Mouse (Mus musculus): Measurements from ENCODE around the gene Fam219b. TPM values are rescaled to one million over a fixed set of nuclear protein-coding genes. Genes with fewer than 3 reads are reported as not detected.

Gene Fam219b
- polyA plus RNA-seq (2014; fragmentation: Nextera tagmentation; extraction: Ambion mirVana): 11.1 and 13.3 TPM in 2 replicates

- H3K36me3 ChIP-seq (ENCODE audit: control insufficient read depth, insufficient read depth, low read length): peaks cover 66% of the 10 kb centered on the region
- H3K27ac ChIP-seq (replicated peaks in 1 of 2; ENCODE audit: control insufficient read depth in 1 of 2, insufficient read depth in 1 of 2, low read depth in 2 of 2, low read length in 2 of 2): peak within 1 kb of the TSS; percentile 71 to 84
- peak within 1 kb of the TSS; percentile 83 for H3K4me2 ChIP-seq (ENCODE audit: low read length)
- 3% methylated on average over 45 of the region's 45 CpGs for WGBS
- H3K4me3 ChIP-seq (ENCODE audit: control insufficient read depth in 1 of 2, insufficient read depth in 1 of 2, low read depth in 1 of 2, low read length in 2 of 2): peak within 1 kb of the TSS; percentile 86 to 90
- H3K27me3 ChIP-seq (ENCODE audit: control insufficient read depth, insufficient read depth, low read length): no peaks in the 10 kb centered on the region
- H3K9me3 ChIP-seq (ENCODE audit: control insufficient read depth, low read length): no peaks in the 10 kb centered on the region
- peak within 1 kb of the TSS; percentile 91 for H3K9ac ChIP-seq (ENCODE audit: low read length)
- ATAC-seq (ENCODE audit: insufficient number of reproducible peaks, insufficient read depth, low FRiP score, low read depth): peak; percentile 83
- H3K4me1 ChIP-seq (ENCODE audit: control insufficient read depth in 2 of 2, insufficient read depth in 2 of 2, low read length in 2 of 2): peaks cover 3 to 9% of the 10 kb centered on the region in 2 experiments; a peak in 3 of 4 replicates
Measured at GRCm38 (mm10) chr9:57537044-57537727, at the start of gene Fam219b. TSS of gene Fam219b (plus strand) at chr9:57537528.

GRCm38 (mm10) chr9:57487807-57488206 is 49.5 kb upstream of the Fam219b start:
- 0 out of 2 replicates have a peak, but pooled peaks cover 4% of the 10 kb centered on the region for H3K9me3 ChIP-seq (ENCODE audit: control insufficient read depth, low read length)
- H3K36me3 ChIP-seq (ENCODE audit: control insufficient read depth, insufficient read depth, low read length): no peaks in the 10 kb centered on the region
- ATAC-seq (ENCODE audit: insufficient number of reproducible peaks, insufficient read depth, low FRiP score, low read depth): no peak
- 67% methylated on average over 7 of the region's 7 CpGs for WGBS
- no peak overlapping the region for H3K4me3 ChIP-seq (ENCODE audit: control insufficient read depth in 1 of 2, insufficient read depth in 1 of 2, low read depth in 1 of 2, low read length in 2 of 2)
- no peak overlapping the region for H3K27ac ChIP-seq (replicated peaks in 1 of 2; ENCODE audit: control insufficient read depth in 1 of 2, insufficient read depth in 1 of 2, low read depth in 2 of 2, low read length in 2 of 2)
- H3K4me2 ChIP-seq (ENCODE audit: low read length): no peak overlapping the region
- H3K9ac ChIP-seq (ENCODE audit: low read length): no peak overlapping the region
- H3K27me3 ChIP-seq (ENCODE audit: control insufficient read depth, insufficient read depth, low read length): no peaks in the 10 kb centered on the region
- peaks cover 2 to 3% of the 10 kb centered on the region in 2 experiments; a peak in 2 of 4 replicates for H3K4me1 ChIP-seq (ENCODE audit: control insufficient read depth in 2 of 2, insufficient read depth in 2 of 2, low read length in 2 of 2)

GRCm38 (mm10) chr9:57493532-57493931 is 43.8 kb upstream of the Fam219b start:
- no peak overlapping the region for H3K4me3 ChIP-seq (ENCODE audit: control insufficient read depth in 1 of 2, insufficient read depth in 1 of 2, low read depth in 1 of 2, low read length in 2 of 2)
- H3K36me3 ChIP-seq (ENCODE audit: control insufficient read depth, insufficient read depth, low read length): no peaks in the 10 kb centered on the region
- H3K27me3 ChIP-seq (ENCODE audit: control insufficient read depth, insufficient read depth, low read length): no peaks in the 10 kb centered on the region
- H3K4me1 ChIP-seq (ENCODE audit: control insufficient read depth in 2 of 2, insufficient read depth in 2 of 2, low read length in 2 of 2): no peaks in the 10 kb centered on the region
- no peak overlapping the region for H3K4me2 ChIP-seq (ENCODE audit: low read length)
- no peak overlapping the region for H3K9ac ChIP-seq (ENCODE audit: low read length)
- ATAC-seq (ENCODE audit: insufficient number of reproducible peaks, insufficient read depth, low FRiP score, low read depth): no peak
- no peak overlapping the region for H3K27ac ChIP-seq (replicated peaks in 1 of 2; ENCODE audit: control insufficient read depth in 1 of 2, insufficient read depth in 1 of 2, low read depth in 2 of 2, low read length in 2 of 2)
- 0 out of 2 replicates have a peak, but pooled peaks cover 4% of the 10 kb centered on the region for H3K9me3 ChIP-seq (ENCODE audit: control insufficient read depth, low read length)
- WGBS: 61% methylated on average over 2 of the region's 2 CpGs

- H3K9me3 ChIP-seq (ENCODE audit: control insufficient read depth, low read length): 0 out of 2 replicates have a peak, but pooled peaks cover 4% of the 10 kb centered on the region
- H3K36me3 ChIP-seq (ENCODE audit: control insufficient read depth, insufficient read depth, low read length): no peaks in the 10 kb centered on the region
- no peak overlapping the region for H3K4me3 ChIP-seq (ENCODE audit: control insufficient read depth in 1 of 2, insufficient read depth in 1 of 2, low read depth in 1 of 2, low read length in 2 of 2)
- H3K27ac ChIP-seq (replicated peaks in 1 of 2; ENCODE audit: control insufficient read depth in 1 of 2, insufficient read depth in 1 of 2, low read depth in 2 of 2, low read length in 2 of 2): no peak overlapping the region
- no peak overlapping the region for H3K4me2 ChIP-seq (ENCODE audit: low read length)
- no peak overlapping the region for H3K9ac ChIP-seq (ENCODE audit: low read length)
- no peak for ATAC-seq (ENCODE audit: insufficient number of reproducible peaks, insufficient read depth, low FRiP score, low read depth)
- H3K4me1 ChIP-seq (ENCODE audit: control insufficient read depth in 2 of 2, insufficient read depth in 2 of 2, low read length in 2 of 2): no peaks in the 10 kb centered on the region
- H3K27me3 ChIP-seq (ENCODE audit: control insufficient read depth, insufficient read depth, low read length): peaks cover 6% of the 10 kb centered on the region
Measured at GRCm38 (mm10) chr9:57494970-57495369, 42.4 kb upstream of the Fam219b start.

GRCm38 (mm10) chr9:57497236-57497635 is 40.1 kb upstream of the Fam219b start:
- no peak overlapping the region for H3K27ac ChIP-seq (replicated peaks in 1 of 2; ENCODE audit: control insufficient read depth in 1 of 2, insufficient read depth in 1 of 2, low read depth in 2 of 2, low read length in 2 of 2)
- H3K9me3 ChIP-seq (ENCODE audit: control insufficient read depth, low read length): no peaks in the 10 kb centered on the region
- peaks cover 29% of the 10 kb centered on the region for H3K27me3 ChIP-seq (ENCODE audit: control insufficient read depth, insufficient read depth, low read length)
- ATAC-seq (ENCODE audit: insufficient number of reproducible peaks, insufficient read depth, low FRiP score, low read depth): no peak
- H3K9ac ChIP-seq (ENCODE audit: low read length): no peak overlapping the region
- H3K4me3 ChIP-seq (ENCODE audit: control insufficient read depth in 1 of 2, insufficient read depth in 1 of 2, low read depth in 1 of 2, low read length in 2 of 2): no peak overlapping the region
- peaks cover 2 to 8% of the 10 kb centered on the region in 2 experiments; a peak in 3 of 4 replicates for H3K4me1 ChIP-seq (ENCODE audit: control insufficient read depth in 2 of 2, insufficient read depth in 2 of 2, low read length in 2 of 2)
- WGBS: 55% methylated on average over 5 of the region's 5 CpGs
- no peaks in the 10 kb centered on the region for H3K36me3 ChIP-seq (ENCODE audit: control insufficient read depth, insufficient read depth, low read length)
- H3K4me2 ChIP-seq (ENCODE audit: low read length): no peak overlapping the region

GRCm38 (mm10) chr9:57498536-57498935 is 38.8 kb upstream of the Fam219b start:
- peaks cover 11 to 20% of the 10 kb centered on the region in 2 experiments for H3K4me1 ChIP-seq (ENCODE audit: control insufficient read depth in 2 of 2, insufficient read depth in 2 of 2, low read length in 2 of 2)
- 60% methylated on average over 7 of the region's 7 CpGs for WGBS
- H3K4me2 ChIP-seq (ENCODE audit: low read length): no peak overlapping the region
- H3K27me3 ChIP-seq (ENCODE audit: control insufficient read depth, insufficient read depth, low read length): peaks cover 42% of the 10 kb centered on the region
- no peaks in the 10 kb centered on the region for H3K36me3 ChIP-seq (ENCODE audit: control insufficient read depth, insufficient read depth, low read length)
- no peaks in the 10 kb centered on the region for H3K9me3 ChIP-seq (ENCODE audit: control insufficient read depth, low read length)
- ATAC-seq (ENCODE audit: insufficient number of reproducible peaks, insufficient read depth, low FRiP score, low read depth): no peak
- no peak overlapping the region for H3K27ac ChIP-seq (replicated peaks in 1 of 2; ENCODE audit: control insufficient read depth in 1 of 2, insufficient read depth in 1 of 2, low read depth in 2 of 2, low read length in 2 of 2)
- H3K4me3 ChIP-seq (ENCODE audit: control insufficient read depth in 1 of 2, insufficient read depth in 1 of 2, low read depth in 1 of 2, low read length in 2 of 2): no peak overlapping the region
- no peak overlapping the region for H3K9ac ChIP-seq (ENCODE audit: low read length)

GRCm38 (mm10) chr9:57501452-57501851 is 35.9 kb upstream of the Fam219b start:
- no peaks in the 10 kb centered on the region for H3K9me3 ChIP-seq (ENCODE audit: control insufficient read depth, low read length)
- ATAC-seq (ENCODE audit: insufficient number of reproducible peaks, insufficient read depth, low FRiP score, low read depth): no peak
- H3K4me1 ChIP-seq (ENCODE audit: control insufficient read depth in 2 of 2, insufficient read depth in 2 of 2, low read length in 2 of 2): peaks cover 29 to 49% of the 10 kb centered on the region in 2 experiments
- H3K4me2 ChIP-seq (ENCODE audit: low read length): peak overlapping the region; percentile 40
- peaks cover 52% of the 10 kb centered on the region for H3K27me3 ChIP-seq (ENCODE audit: control insufficient read depth, insufficient read depth, low read length)
- H3K9ac ChIP-seq (ENCODE audit: low read length): peak overlapping the region; percentile 16; the same call in 1 of the 2 replicates
- no peaks in the 10 kb centered on the region for H3K36me3 ChIP-seq (ENCODE audit: control insufficient read depth, insufficient read depth, low read length)
- no peak overlapping the region for H3K27ac ChIP-seq (replicated peaks in 1 of 2; ENCODE audit: control insufficient read depth in 1 of 2, insufficient read depth in 1 of 2, low read depth in 2 of 2, low read length in 2 of 2)
- WGBS: 23% methylated on average over 13 of the region's 13 CpGs
- H3K4me3 ChIP-seq (ENCODE audit: control insufficient read depth in 1 of 2, insufficient read depth in 1 of 2, low read depth in 1 of 2, low read length in 2 of 2): 0 out of 4 replicates have a peak overlapping the region, but pooled peaks of 1 of the 2 experiments have one; percentile 18

Measured in heart, embryonic 14.5 days (tissue).